Mouse (Mus musculus): ENCODE measurements around the gene Zfp281.

DNA sequence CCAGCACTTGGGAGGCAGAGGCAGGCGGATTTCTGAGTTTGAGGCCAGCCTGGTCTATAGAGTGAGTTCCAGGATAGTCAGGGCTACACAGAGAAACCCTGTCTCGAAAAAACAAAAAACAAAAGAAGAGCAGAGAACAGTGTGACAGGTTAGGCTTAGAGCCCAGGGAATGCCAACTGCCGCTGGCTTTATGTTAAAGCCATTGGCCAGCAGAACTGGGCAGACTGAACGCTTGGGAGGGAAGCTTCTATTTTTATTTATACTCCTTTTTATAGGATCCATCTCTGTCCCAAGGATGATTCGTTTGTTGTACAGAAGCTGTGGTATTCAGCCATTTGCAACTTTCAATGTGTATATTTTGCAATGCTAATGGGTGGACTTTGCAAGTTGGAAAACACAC, 14.0 kb downstream of the Zfp281 start:
- TF ChIP-seq MAX (IDR thresholded peaks at IDR 0.05; ENCODE audit: low read depth): no peak
- no peak for TF ChIP-seq CEBPB (IDR thresholded peaks at IDR 0.05; ENCODE audit: insufficient read depth, poor library complexity, severe bottlenecking)

All from myocyte (in vitro differentiated cells).